ENCODE assay signal across 7 mouse cellular contexts in the genomic region with DNA sequence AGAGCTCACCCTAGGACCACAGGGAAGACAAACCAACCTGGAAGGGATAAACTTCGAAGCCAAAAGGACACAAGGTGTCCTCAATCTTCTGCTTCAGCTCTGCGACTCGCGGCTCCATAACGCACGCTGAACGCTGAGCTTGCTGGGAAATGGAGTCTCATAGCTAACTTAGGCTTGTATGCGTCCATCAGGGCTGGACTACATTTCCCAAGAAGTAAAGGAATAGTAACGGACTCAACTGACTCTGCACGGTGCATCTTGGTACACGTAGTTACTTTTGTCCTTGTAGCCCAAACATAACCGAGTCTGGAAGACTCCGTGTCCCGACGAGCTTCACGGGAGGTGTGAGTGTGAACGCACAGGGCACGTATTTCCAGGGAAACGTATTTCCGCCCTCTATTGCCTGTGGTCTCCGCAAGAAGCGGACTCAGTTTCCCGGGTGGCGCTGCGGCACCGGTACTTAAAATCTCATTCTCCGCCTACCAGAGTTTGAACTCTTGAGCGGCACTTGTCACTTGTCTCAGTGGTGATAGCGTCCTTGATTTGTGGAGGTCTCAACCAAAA. TPM values are rescaled to one million over a fixed set of nuclear protein-coding genes. Genes with fewer than 3 reads are reported as not detected.
DNase-seq lines count a peak whose midpoint lies in the region; ATAC-seq lines count a peak whose summit lies in the region.

Gene Mmachc, minus strand, starts transcription at position 206 of the 564 bp plus-strand sequence.
Gene Ccdc163, plus strand, starts transcription at position 309 of the 564 bp plus-strand sequence.

- H3K9ac ChIP-seq in intestine, embryonic 15.5 days: peak within 1 kb of the TSS; percentile 64

- peaks cover 8% of the 10 kb centered on the region for H3K4me1 ChIP-seq in intestine, embryonic 15.5 days (replicated peaks)
- H3K4me1 ChIP-seq in midbrain, embryonic 10.5 days: peaks cover 24% of the 10 kb centered on the region

- peak; percentile 98 for ATAC-seq in intestine, embryonic 15.5 days

- peak within 1 kb of the TSS; percentile 63 for H3K4me3 ChIP-seq in intestine, embryonic 15.5 days (replicated peaks)
- peak within 1 kb of the TSS; percentile 63 for H3K4me3 ChIP-seq in midbrain, embryonic 10.5 days

- H3K9me3 ChIP-seq in intestine, embryonic 15.5 days: no peaks in the 10 kb centered on the region
- no peaks in the 10 kb centered on the region for H3K9me3 ChIP-seq in midbrain, embryonic 10.5 days (replicated peaks)

- H3K36me3 ChIP-seq in intestine, embryonic 15.5 days: peaks cover 4% of the 10 kb centered on the region; the same call in 1 of the 2 replicates
- peaks cover 32% of the 10 kb centered on the region for H3K36me3 ChIP-seq in midbrain, embryonic 10.5 days

- WGBS in intestine, embryonic 15.5 days: under 1% methylated on average over 29 of the region's 29 CpGs
- under 1% methylated on average over 29 of the region's 29 CpGs for WGBS in midbrain, embryonic 10.5 days

- peak within 1 kb of the TSS; percentile 85 for H3K4me2 ChIP-seq in intestine, embryonic 15.5 days (replicated peaks)

- peak; percentile 93 for DNase-seq in adrenal gland, adult 2 months
- peak; percentile 91 for DNase-seq in embryo, embryonic 11.5 days (ENCODE audit: low read depth, low spot score)
- DNase-seq in gastrocnemius, postnatal 36 days: peak; percentile 79 to 86
- DNase-seq in left cerebral cortex, postnatal 25 days (ENCODE audit: low spot score in 2 of 2): peak; percentile 93 to 99
- peak; percentile 91 for DNase-seq in midbrain, embryonic 10.5 days (ENCODE audit: low spot score)
- peak; percentile 79 for DNase-seq in right cerebral cortex, postnatal 4 days

- no peak within 1 kb of the TSS for H3K27ac ChIP-seq in intestine, embryonic 15.5 days
- H3K27ac ChIP-seq in midbrain, embryonic 10.5 days (replicated peaks): peak within 1 kb of the TSS; percentile 84

- intact Hi-C loops in gastrocnemius, postnatal 36 days (cut with DNase I): no loop called here
- intact Hi-C loops in left cerebral cortex, postnatal 25 days (cut with DNase I): no loop called here

- no peaks in the 10 kb centered on the region for H3K27me3 ChIP-seq in intestine, embryonic 15.5 days (replicated peaks)
- H3K27me3 ChIP-seq in midbrain, embryonic 10.5 days (ENCODE audit: low read depth, poor library complexity, severe bottlenecking): no peaks in the 10 kb centered on the region

RNA-seq across cellular contexts. Expression of gene Mmachc, which starts in this region (rescaled TPM):
- 10 to 100 TPM; 36.1 to 43.5 TPM for total RNA-seq in adrenal gland, adult 2 months (2021)
- polyA plus RNA-seq in adrenal gland, adult 2 months (2012; rRNA removed): 12.2 and 16.5 TPM in 2 replicates
- 10 to 100 TPM; 30.3 to 32.5 TPM for total RNA-seq in gastrocnemius, postnatal 36 days (2021)
- polyA plus RNA-seq in intestine, embryonic 15.5 days (2015; fragmentation: Nextera tagmentation; extraction: Ambion mirVana): 23.0 and 24.6 TPM in 2 replicates
- 10 to 100 TPM; 16.2 to 17.1 TPM for total RNA-seq in left cerebral cortex, postnatal 25 days (2021)
- 42.0 and 47.1 TPM in 2 replicates for polyA plus RNA-seq in midbrain, embryonic 10.5 days (2016; fragmentation: Nextera tagmentation; extraction: Ambion mirVana)

RNA-seq across cellular contexts. Expression of gene Ccdc163, which starts in this region (rescaled TPM):
- total RNA-seq in adrenal gland, adult 2 months (2021): 10 to 100 TPM; 19.0 to 20.3 TPM
- 20.8 and 21.7 TPM in 2 replicates for polyA plus RNA-seq in adrenal gland, adult 2 months (2012; rRNA removed)
- 1 to 10 TPM; 2.0 to 2.2 TPM for total RNA-seq in gastrocnemius, postnatal 36 days (2021)
- polyA plus RNA-seq in intestine, embryonic 15.5 days (2015; fragmentation: Nextera tagmentation; extraction: Ambion mirVana): 25.2 and 26.4 TPM in 2 replicates
- total RNA-seq in left cerebral cortex, postnatal 25 days (2021): 1 to 10 TPM; 4.0 to 6.5 TPM
- 34.8 TPM in 2 replicates for polyA plus RNA-seq in midbrain, embryonic 10.5 days (2016; fragmentation: Nextera tagmentation; extraction: Ambion mirVana)
